9 mouse cellular contexts compared by ENCODE assay signal in genomic region chr9:92499710-92500410, GRCm38 (mm10). TPM values are rescaled to one million over a fixed set of nuclear protein-coding genes. Genes with fewer than 3 reads are reported as not detected.
DNase-seq lines count a peak whose midpoint lies in the region; ATAC-seq and TF ChIP-seq lines count a peak whose summit lies in the region.
"Had no signal": no experiment of that assay in that cellular context is flagged by ENCODE, and none has a peak within 500 bp of the region (broad histone marks: within the 10 kb centered on the region; RNA-seq: fewer than 3 reads in every experiment).

No protein-coding gene starts in this region.

- H3K4me2 ChIP-seq in embryonic facial prominence, embryonic 11.5 days (ENCODE audit: low read depth, low read length), result no peak overlapping the region
- H3K4me2 ChIP-seq in liver, postnatal 0 days (ENCODE audit: low read depth, low read length), result no peak overlapping the region
- H3K4me2 ChIP-seq: hindbrain, embryonic 15.5 days had no signal

- H3K4me3 ChIP-seq in embryonic facial prominence, embryonic 11.5 days (ENCODE audit: low read depth, low read length), result no peak overlapping the region
- no peak overlapping the region for H3K4me3 ChIP-seq in liver, postnatal 0 days (ENCODE audit: low read depth, low read length)
- H3K4me3 ChIP-seq: hindbrain, embryonic 15.5 days had no signal

- peak; percentile 50 to 56 for DNase-seq in CD8-positive naive resting alpha-beta T cell, adult 2 months (ENCODE audit: low read depth in 2 of 2, low spot score in 2 of 2)
- DNase-seq in adrenal gland, postnatal 25 days, result peak; percentile 90
- peak; percentile 92 for DNase-seq in embryonic facial prominence, embryonic 11.5 days (ENCODE audit: low spot score)
- DNase-seq in heart, adult 9 months (ENCODE audit: low spot score in 2 of 2), result peak; percentile 53 to 75
- DNase-seq in kidney, postnatal 25 days, result peak; percentile 84 to 95
- peak; percentile 81 for DNase-seq in liver, postnatal 0 days
- peak; percentile 91 for DNase-seq in ovary, postnatal 14 days (ENCODE audit: low spot score)
- DNase-seq in thymus, postnatal 10 days (ENCODE audit: low spot score in 2 of 2), result peak; percentile 46 to 89

- H3K9ac ChIP-seq in embryonic facial prominence, embryonic 11.5 days (replicated peaks; ENCODE audit: low read length), result no peak overlapping the region
- no peak overlapping the region for H3K9ac ChIP-seq in liver, postnatal 0 days (replicated peaks)
- H3K9ac ChIP-seq: hindbrain, embryonic 15.5 days had no signal

- TF ChIP-seq EP300 in liver, postnatal 0 days (IDR thresholded peaks at IDR 0.05; ENCODE audit: low read depth), result no peak

- peak; percentile 82 for TF ChIP-seq CTCF in liver, postnatal 0 days (IDR thresholded peaks at IDR 0.05; ENCODE audit: low read depth)

- H3K36me3 ChIP-seq in embryonic facial prominence, embryonic 11.5 days (replicated peaks; ENCODE audit: control insufficient read depth, insufficient read depth, low read depth, low read length), result no peaks in the 10 kb centered on the region
- no peaks in the 10 kb centered on the region for H3K36me3 ChIP-seq in liver, postnatal 0 days (replicated peaks; ENCODE audit: insufficient read depth, low read length)
- H3K36me3 ChIP-seq: hindbrain, embryonic 15.5 days had no signal

- 46% methylated on average over 12 of the region's 12 CpGs for WGBS in embryonic facial prominence, embryonic 11.5 days
- 35% methylated on average over 12 of the region's 12 CpGs for WGBS in liver, postnatal 0 days (ENCODE audit: insufficient replicate concordance)

- no peak overlapping the region for H3K27ac ChIP-seq in embryonic facial prominence, embryonic 11.5 days (replicated peaks; ENCODE audit: low read depth, low read length)
- H3K27ac ChIP-seq in liver, postnatal 0 days (ENCODE audit: low read depth), result no peak overlapping the region
- H3K27ac ChIP-seq: hindbrain, embryonic 15.5 days had no signal

- no peaks in the 10 kb centered on the region for H3K4me1 ChIP-seq in embryonic facial prominence, embryonic 11.5 days (ENCODE audit: control insufficient read depth, insufficient read depth, low read length)
- H3K4me1 ChIP-seq in liver, postnatal 0 days (ENCODE audit: insufficient read depth), result no peaks in the 10 kb centered on the region
- H3K4me1 ChIP-seq: hindbrain, embryonic 15.5 days had no signal

- H3K9me3 ChIP-seq in embryonic facial prominence, embryonic 11.5 days (replicated peaks; ENCODE audit: control insufficient read depth, low read length), result no peaks in the 10 kb centered on the region
- no peaks in the 10 kb centered on the region for H3K9me3 ChIP-seq in liver, postnatal 0 days (ENCODE audit: low read length)
- H3K9me3 ChIP-seq: hindbrain, embryonic 15.5 days had no signal

- peak; percentile 61; the same call in 1 of the 2 replicates for ATAC-seq in embryonic facial prominence, embryonic 11.5 days (replicated peaks; ENCODE audit: insufficient number of reproducible peaks, low FRiP score, low TSS enrichment, low read depth)
- no peak for ATAC-seq in liver, postnatal 0 days

- no peaks in the 10 kb centered on the region for H3K27me3 ChIP-seq in embryonic facial prominence, embryonic 11.5 days (ENCODE audit: control insufficient read depth, insufficient read depth, low read length)
- no peaks in the 10 kb centered on the region for H3K27me3 ChIP-seq in liver, postnatal 0 days (ENCODE audit: insufficient read depth, low read length)
- H3K27me3 ChIP-seq: hindbrain, embryonic 15.5 days had no signal

RNA-seq across cellular contexts. Expression of gene Plod2, which starts 42.2 kb away (rescaled TPM):
- 221 and 278 TPM in 2 replicates for total RNA-seq in adrenal gland, postnatal 25 days (2021)
- polyA plus RNA-seq in embryonic facial prominence, embryonic 11.5 days (2014; fragmentation: Nextera tagmentation; extraction: Ambion mirVana), result 49.1 and 58.1 TPM in 2 replicates
- polyA plus RNA-seq in liver, postnatal 0 days (2015; fragmentation: Nextera tagmentation; extraction: Ambion mirVana), result 1.3 and 1.5 TPM in 2 replicates

RNA-seq across cellular contexts. Expression of gene Plscr4, which starts 42.7 kb away (rescaled TPM):
- total RNA-seq in adrenal gland, postnatal 25 days (2021), result 17.5 and 18.1 TPM in 2 replicates
- polyA plus RNA-seq in embryonic facial prominence, embryonic 11.5 days (2014; fragmentation: Nextera tagmentation; extraction: Ambion mirVana), result 1.7 and 2.3 TPM in 2 replicates
- 1.8 and 2.2 TPM in 2 replicates for polyA plus RNA-seq in liver, postnatal 0 days (2015; fragmentation: Nextera tagmentation; extraction: Ambion mirVana)

Comparison
In these comparisons a context has a peak if more than half of its experiments do, and no peak if none do; other contexts are left out.
1. RNA of gene Plod2, which starts 42.2 kb away (polyA plus RNA-seq): 49.1 to 58.1 TPM in embryonic facial prominence, embryonic 11.5 days; 1.3 to 1.5 TPM in liver, postnatal 0 days; every median in the first group is over 10 times any median in the second.
2. Peak in every context shown above with its lines, with median percentiles within 50 percentile points of each other: DNase-seq.